Mouse (Mus musculus) midbrain, postnatal 0 days (tissue): ENCODE results near the gene Nps. TPM values are rescaled to one million over a fixed set of nuclear protein-coding genes. Genes with fewer than 3 reads are reported as not detected.

ENCODE experiments used
- ATAC-seq: fragments of 200-750 bp; cut with Nextera tagmentation; 2 replicates; pipeline ENCODE4 v1.8.0; 2017; ENCODE audit warnings: moderate number of reproducible peaks, mild to moderate bottlenecking, moderate TSS enrichment, moderate library complexity; ENCODE audit not compliant: low FRiP score
- DNase-seq: peaks from one replicate; pipeline ENCODE4 v3.0.0-alpha.2; 2015; ENCODE audit warnings: low spot score
- H3K27ac ChIP-seq: fragments of 300-500 bp; sonication (generic); 2 replicates; pipeline ENCODE4 v1.5.1; 2014; ENCODE audit warnings: low read depth, mild to moderate bottlenecking, low read length, mixed read lengths
- H3K27me3 ChIP-seq: fragments of 300-500 bp; sonication (generic); 2 replicates; pipeline ENCODE4 v1.6.1; 2014; ENCODE audit warnings: low read length, control low read depth, mixed read lengths; ENCODE audit not compliant: insufficient read depth
- H3K36me3 ChIP-seq: fragments of 300-500 bp; sonication (generic); 2 replicates; pipeline ENCODE4 v1.6.1; 2014; ENCODE audit warnings: low read length, control low read depth, mixed read lengths; ENCODE audit not compliant: insufficient read depth
- H3K4me1 ChIP-seq: fragments of 300-500 bp; sonication (generic); 2 replicates; pipeline ENCODE4 v1.6.1; 2014; ENCODE audit warnings: mild to moderate bottlenecking, control low read depth, antibody characterized with exemption, low read length, mixed read lengths; ENCODE audit not compliant: insufficient read depth
- H3K4me2 ChIP-seq: fragments of 300-500 bp; sonication (generic); 2 replicates; pipeline ENCODE4 v1.6.1; 2014; ENCODE audit warnings: low read depth, mild to moderate bottlenecking, low read length, mixed read lengths; ENCODE audit not compliant: poor library complexity, severe bottlenecking
- H3K4me3 ChIP-seq: fragments of 300-500 bp; sonication (generic); 2 replicates; pipeline ENCODE4 v1.5.1; 2014; ENCODE audit warnings: low read depth, mild to moderate bottlenecking, low read length, moderate library complexity
- H3K9ac ChIP-seq: fragments of 300-500 bp; sonication (generic); replicated peaks from 2 replicates; pipeline ENCODE4 v1.6.1; 2014; ENCODE audit warnings: mild to moderate bottlenecking, low read length, moderate library complexity, mixed read lengths; ENCODE audit not compliant: poor library complexity, severe bottlenecking
- H3K9me3 ChIP-seq: fragments of 300-500 bp; sonication (generic); 2 replicates; pipeline ENCODE4 v1.6.1; 2016; ENCODE audit warnings: low read length, control low read depth
- CTCF ChIP-seq: IDR thresholded peaks from 2 replicates; pipeline ENCODE4 v1.5.1; 2016; ENCODE audit warnings: antibody characterized with exemption, mild to moderate bottlenecking
- WGBS: fragments of 180-500 bp; shearing (Covaris S2); extraction: QIAGEN DNeasy Blood & Tissue Kit; methylation state at CpG from one replicate; pipeline ENCODE4 v1.1.7; 2014; 5-methylcytosine and 5-hydroxymethylcytosine counted together
- polyA plus RNA-seq: library from polyadenylated mRNA; unstranded; fragments of >200 nt; fragmentation: Nextera tagmentation; extraction: Ambion mirVana; gene quantifications from 2 replicates; pipeline ENCODE4 v1.2.1, GENCODE M21; 2015
- total RNA-seq: library from RNA; depleted of rRNA; stranded (reverse); fragments of >200 nt; gene quantifications from 2 replicates; pipeline ENCODE4 v1.2.3, GENCODE M21; 2014; rRNA removed

The Nps gene
- total and polyA plus RNA-seq, 2 experiments from 2014 or later: not detected

- H3K4me2 ChIP-seq: no peak overlapping the region
- H3K9ac ChIP-seq: no peak overlapping the region
- ATAC-seq (no peak), DNase-seq (no peak)
- no peaks in the 10 kb centered on the region for H3K27me3 ChIP-seq
- TF ChIP-seq CTCF: no peak
- H3K4me3 ChIP-seq: no peak overlapping the region
- no peaks in the 10 kb centered on the region for H3K36me3 ChIP-seq
- WGBS: 86% methylated on average over 15 of the region's 15 CpGs
- no peaks in the 10 kb centered on the region for H3K4me1 ChIP-seq
- H3K27ac ChIP-seq: no peak overlapping the region
- no peaks in the 10 kb centered on the region for H3K9me3 ChIP-seq
Measured at GRCm38 (mm10) chr7:135291646-135292236, 33.2 kb downstream of the Nps start.

- Histone ChIP-seq H3K9ac (no peak overlapping the region), H3K4me3 (no peak overlapping the region), H3K9me3 (no peaks in the 10 kb centered on the region), H3K27ac (no peak overlapping the region), H3K27me3 (no peaks in the 10 kb centered on the region), H3K4me2 (no peak overlapping the region), H3K36me3 (no peaks in the 10 kb centered on the region), H3K4me1 (no peaks in the 10 kb centered on the region)
- no peak for TF ChIP-seq CTCF
- ATAC-seq: no peak
- DNase-seq: no peak
- 88% methylated on average over 3 of the region's 3 CpGs for WGBS
Measured at GRCm38 (mm10) chr7:135294498-135294897, 36.0 kb downstream of the Nps start.

- H3K9ac ChIP-seq: no peak overlapping the region
- TF ChIP-seq CTCF: no peak
- H3K4me3 ChIP-seq: no peak overlapping the region
- H3K4me2 ChIP-seq: no peak overlapping the region
- no peaks in the 10 kb centered on the region for H3K36me3 ChIP-seq
- H3K27ac ChIP-seq: no peak overlapping the region
- no peaks in the 10 kb centered on the region for H3K27me3 ChIP-seq
- no peak for DNase-seq
- no peaks in the 10 kb centered on the region for H3K4me1 ChIP-seq
- no peak for ATAC-seq
- 89% methylated on average over 2 of the region's 2 CpGs for WGBS
- no peaks in the 10 kb centered on the region for H3K9me3 ChIP-seq
Measured at GRCm38 (mm10) chr7:135304496-135304895, 46.0 kb downstream of the Nps start.

Other genes starting within 250 kb of the Nps start
- not detected in 2 replicates for gene Foxi2, start 151.6 kb downstream of the Nps start, total RNA-seq
- 0.07 TPM in 1 of 2 replicates, not detected in the other for gene Foxi2, start 151.6 kb downstream of the Nps start, polyA plus RNA-seq